Mouse (Mus musculus) myocyte (in vitro differentiated cells): ENCODE results near the gene Cpox.

Source experiments
- CEBPB ChIP-seq: IDR thresholded peaks from 2 replicates; pipeline ENCODE4 v1.6.1; 2011; ENCODE audit warnings: mild to moderate bottlenecking, moderate library complexity; ENCODE audit not compliant: poor library complexity, insufficient read depth, severe bottlenecking
- E2F4 ChIP-seq: IDR thresholded peaks from one replicate; pipeline ENCODE4 v1.6.1; 2011; ENCODE audit warnings: mild to moderate bottlenecking, control low read depth, moderate library complexity; ENCODE audit not compliant: insufficient read depth
- MAX ChIP-seq: IDR thresholded peaks from one replicate; pipeline ENCODE4 v1.6.1; 2011; ENCODE audit warnings: low read depth, mild to moderate bottlenecking, control low read depth
- MYOD1 ChIP-seq, 3 experiments: IDR thresholded peaks; one replicate each; pipeline ENCODE4 v1.6.1; 2011; ENCODE audit warnings: control low read depth in 2 of 3, low read depth in 2 of 3, mild to moderate bottlenecking in 2 of 3, moderate library complexity in 1 of 3; ENCODE audit not compliant: insufficient read length in 2 of 3, control insufficient read depth in 1 of 3
- MYOG ChIP-seq, 3 experiments: IDR thresholded peaks; one replicate each; pipeline ENCODE4 v1.6.1; 2011; ENCODE audit warnings: control low read depth in 2 of 3, low read depth in 2 of 3, mild to moderate bottlenecking in 2 of 3; ENCODE audit not compliant: insufficient read length in 2 of 3, control insufficient read depth in 1 of 3, insufficient read depth in 1 of 3
- POLR2A ChIP-seq: IDR thresholded peaks from one replicate; pipeline ENCODE4 v1.6.1; 2011; ENCODE audit warnings: low read depth, mild to moderate bottlenecking, control low read depth, moderate library complexity; ENCODE audit not compliant: insufficient read length
- POLR2AphosphoS2 ChIP-seq: IDR thresholded peaks from one replicate; pipeline ENCODE4 v1.6.1; 2011; ENCODE audit warnings: low read depth, control low read depth; ENCODE audit not compliant: insufficient read length
- TCF12 ChIP-seq: IDR thresholded peaks from one replicate; pipeline ENCODE4 v1.6.1; 2011; ENCODE audit warnings: mild to moderate bottlenecking, control low read depth; ENCODE audit not compliant: poor library complexity, insufficient read depth, severe bottlenecking
- USF1 ChIP-seq: IDR thresholded peaks from one replicate; pipeline ENCODE4 v1.6.1; 2011; ENCODE audit warnings: low read depth, mild to moderate bottlenecking, control low read depth, moderate library complexity

GRCm38 (mm10) chr16:58713128-58713527, 43.0 kb downstream of the Cpox start:
- TF ChIP-seq MAX, result no peak
- no peak for TF ChIP-seq POLR2A
- no peak for TF ChIP-seq USF1
- no peak for TF ChIP-seq MYOG (IDR thresholded peaks at IDR 0.05; ENCODE audit: control insufficient read depth in 1 of 3, insufficient read depth in 1 of 3, insufficient read length in 2 of 3, low read depth in 2 of 3)
- no peak for TF ChIP-seq TCF12
- TF ChIP-seq CEBPB, result no peak
- TF ChIP-seq E2F4, result no peak
- no peak for TF ChIP-seq POLR2AphosphoS2
- no peak for TF ChIP-seq MYOD1 (IDR thresholded peaks at IDR 0.05; ENCODE audit: control insufficient read depth in 1 of 3, insufficient read length in 2 of 3, low read depth in 2 of 3)
